Mouse (Mus musculus) NIH3T3 (cell line): Measurements from ENCODE around the gene Tnk2.
A peak's percentile ranks its signal among the peaks of the same experiment; 100 is the strongest.

ENCODE experiments used
- DNase-seq: peaks from one replicate; pipeline ENCODE4 v3.0.0-alpha.2; 2012; ENCODE audit warnings: low read depth

The Tnk2 gene

DNA sequence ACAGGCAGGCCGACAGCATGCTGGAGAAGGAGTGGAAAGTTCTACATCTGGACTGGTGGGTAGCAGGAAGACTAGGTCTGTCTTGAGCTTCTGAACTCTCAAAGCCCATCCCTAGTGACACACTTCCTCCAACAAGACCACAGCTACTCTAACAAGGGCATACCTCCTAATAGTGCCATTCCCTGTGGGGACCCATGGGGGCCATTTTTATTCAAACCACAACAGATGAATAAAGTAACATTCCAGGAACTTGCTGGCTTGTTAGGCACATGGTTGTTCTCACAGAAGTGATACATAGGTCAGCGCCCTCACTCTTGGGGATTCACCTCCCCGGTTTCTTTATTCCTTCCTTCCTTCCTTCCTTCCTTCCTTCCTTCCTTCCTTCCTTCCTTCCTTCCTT, 7.3 kb upstream of the Tnk2 start:
- DNase-seq, result no peak

GRCm38 (mm10) chr16:32636871-32637521, 6.7 kb upstream of the Tnk2 start:
- no peak for DNase-seq

DNA sequence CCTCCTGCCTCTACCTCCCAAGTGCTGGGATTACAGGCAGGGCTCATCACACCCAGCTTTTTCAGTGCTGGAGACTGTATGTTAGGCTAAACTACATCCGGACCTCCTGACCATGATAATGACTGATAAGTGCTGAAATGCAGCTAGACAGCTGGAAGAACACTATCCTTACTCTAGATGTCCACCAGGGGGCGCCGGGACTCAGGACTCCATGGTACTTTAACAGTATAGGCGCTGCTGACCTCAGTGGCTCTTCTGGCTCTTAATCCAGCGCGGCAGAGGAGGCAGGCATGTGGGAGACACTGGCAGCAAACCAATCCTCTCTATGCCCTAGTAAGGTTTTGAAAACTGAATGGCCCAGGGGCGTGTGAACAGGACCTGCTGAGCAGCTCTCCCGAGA, 5.2 kb upstream of the Tnk2 start:
- DNase-seq, result peak; percentile 97

DNA sequence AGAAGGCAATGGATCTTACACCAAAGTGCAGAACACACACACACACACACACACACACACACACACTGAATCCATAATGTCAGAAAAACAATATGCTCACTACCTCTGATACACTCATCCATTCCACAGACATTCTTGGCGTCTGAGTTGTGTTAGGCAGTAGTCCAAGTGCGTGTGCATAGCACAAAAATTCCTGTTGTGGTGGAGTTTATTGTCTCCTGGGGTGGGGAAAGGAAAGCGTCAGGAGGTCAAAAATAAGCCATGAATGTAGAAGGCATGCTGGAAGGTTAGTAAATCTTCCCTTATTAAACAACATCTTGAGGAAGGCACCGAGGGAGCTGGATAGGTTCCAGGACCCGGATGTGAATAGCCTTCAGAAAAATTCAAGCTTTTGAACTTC, 3.6 kb upstream of the Tnk2 start:
- peak; percentile 96 for DNase-seq

GRCm38 (mm10) chr16:32640683-32641082, 3.0 kb upstream of the Tnk2 start:
- DNase-seq, result peak; percentile 57

DNA sequence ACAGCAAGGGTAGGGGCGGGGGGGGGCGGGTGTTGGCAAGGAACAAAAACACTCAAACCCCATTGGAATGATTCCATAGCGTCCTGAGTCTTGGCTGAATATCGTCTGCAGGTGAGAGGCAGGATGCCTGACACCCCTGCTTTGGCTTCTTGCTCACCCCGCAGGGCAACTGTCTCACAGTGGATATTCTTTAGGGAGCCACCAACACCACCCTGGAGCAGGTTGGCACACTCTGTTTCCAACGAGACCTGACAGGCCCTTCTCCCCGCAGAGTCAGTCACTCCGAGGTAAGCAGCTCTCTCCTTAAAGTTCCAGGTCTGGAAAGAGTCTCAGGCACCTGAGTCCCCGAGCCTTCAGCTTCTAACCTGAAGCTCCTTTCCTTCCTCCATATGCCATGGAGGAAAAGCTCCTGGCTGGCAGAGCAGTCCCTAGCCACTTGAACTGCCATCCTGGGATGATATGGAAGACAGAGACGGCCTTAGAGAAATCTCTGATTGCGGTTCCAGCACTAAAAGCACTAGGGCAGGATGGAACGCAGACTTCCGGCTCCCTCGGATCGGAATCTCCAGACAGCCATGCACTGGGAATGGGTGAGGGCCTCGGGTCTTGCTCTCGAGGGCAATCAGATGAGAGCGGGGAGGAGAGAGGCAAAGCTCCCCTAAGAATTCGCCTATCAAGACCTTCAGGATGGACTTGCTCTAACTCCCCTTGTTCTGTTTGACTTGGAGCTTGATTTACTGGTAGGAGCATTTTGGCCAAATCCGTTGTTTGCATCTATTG, 2.0 kb upstream of the Tnk2 start:
- no peak for DNase-seq

DNA sequence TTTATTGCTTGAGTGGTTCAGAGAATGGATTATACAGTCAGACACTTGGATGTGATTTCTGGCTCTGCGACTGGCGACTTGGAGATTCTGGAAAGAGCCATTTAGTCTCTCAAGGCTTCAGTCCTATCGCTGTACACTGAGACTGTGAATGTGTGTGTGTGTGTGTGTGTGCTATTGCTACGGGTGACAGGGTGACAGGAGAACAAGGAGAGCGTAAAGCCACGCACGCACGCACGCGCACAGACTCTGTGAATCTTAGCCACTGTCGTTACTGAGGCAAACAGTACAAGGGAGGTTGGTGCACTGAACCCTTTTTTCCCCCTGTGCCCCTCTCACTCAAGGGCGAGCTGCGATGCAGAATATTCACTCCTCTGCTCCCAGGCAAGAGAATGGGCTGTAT, 1.4 kb upstream of the Tnk2 start:
- no peak for DNase-seq

- peak; percentile 70 for DNase-seq
Observed at GRCm38 (mm10) chr16:32644069-32644800, 561 bp downstream of the Tnk2 start.

DNA sequence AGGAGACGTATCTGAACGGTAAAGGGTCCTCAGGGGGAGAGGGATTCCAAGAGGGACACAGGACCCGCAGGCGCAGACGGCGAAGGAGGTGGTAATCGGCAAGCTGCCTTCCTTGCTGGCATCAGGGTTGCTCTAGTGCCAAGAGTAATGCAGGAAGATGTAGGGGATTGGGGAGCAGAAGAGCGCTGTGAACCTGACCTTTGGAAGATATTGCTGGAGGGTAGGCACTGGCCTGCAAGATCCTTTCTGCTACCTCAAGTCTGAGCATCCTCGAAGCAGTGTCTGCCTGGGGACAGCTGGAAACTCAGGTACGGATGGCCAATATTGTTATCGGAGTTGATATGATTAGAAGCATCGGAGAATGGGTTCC, 1.1 kb downstream of the Tnk2 start:
- DNase-seq, result peak; percentile 46

DNA sequence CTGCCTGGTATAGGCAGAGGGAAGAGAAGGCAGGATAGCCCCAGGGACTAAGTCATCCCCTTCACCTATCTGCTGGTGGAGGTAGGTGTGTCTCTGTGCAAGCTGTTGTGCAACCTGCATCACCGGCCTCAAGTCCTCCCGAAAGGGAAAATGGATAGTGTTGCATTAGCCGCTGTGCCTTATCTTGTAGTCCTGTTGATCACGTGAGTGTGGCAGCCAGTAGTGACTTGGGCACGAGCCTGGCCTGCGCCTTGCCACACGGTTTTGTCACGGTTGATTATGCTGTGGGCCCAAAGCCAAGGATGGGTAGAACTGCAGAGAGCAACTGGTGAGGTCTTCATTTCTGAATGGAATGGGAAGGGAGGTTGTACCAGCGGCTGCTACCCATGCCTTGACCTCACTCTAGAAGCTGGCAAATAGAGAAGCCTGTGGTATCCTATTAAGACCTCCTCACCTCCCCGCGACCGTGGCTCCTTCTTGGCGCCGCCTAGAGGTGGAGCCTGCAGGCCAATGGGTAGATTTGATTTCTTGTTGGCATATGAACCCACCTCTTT, 1.8 kb downstream of the Tnk2 start:
- peak; percentile 67 for DNase-seq

GRCm38 (mm10) chr16:32646014-32646413, 2.3 kb downstream of the Tnk2 start:
- no peak for DNase-seq

GRCm38 (mm10) chr16:32647712-32648111, 4.0 kb downstream of the Tnk2 start:
- DNase-seq, result no peak

DNA sequence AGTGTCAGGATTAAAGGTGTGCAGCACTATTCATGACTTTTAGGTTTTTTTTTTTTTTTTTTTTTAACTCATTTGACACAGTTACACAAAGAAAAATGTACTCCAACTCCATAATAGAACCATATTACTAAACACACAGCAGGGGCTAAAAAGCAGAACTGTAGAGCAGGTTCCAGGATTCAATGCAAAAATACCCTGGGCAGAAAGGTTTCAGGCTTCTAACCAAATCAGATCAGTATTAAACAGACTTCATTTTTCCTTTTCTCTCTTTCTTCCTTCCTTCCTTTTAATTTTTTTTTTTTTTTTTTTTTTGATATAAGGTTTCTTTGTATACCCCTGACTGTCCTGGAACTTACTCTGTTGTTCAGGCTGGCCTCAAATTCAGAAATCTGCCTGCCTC, 6.8 kb downstream of the Tnk2 start:
- no peak for DNase-seq

GRCm38 (mm10) chr16:32650974-32651618, 7.4 kb downstream of the Tnk2 start:
- DNase-seq, result no peak

DNA sequence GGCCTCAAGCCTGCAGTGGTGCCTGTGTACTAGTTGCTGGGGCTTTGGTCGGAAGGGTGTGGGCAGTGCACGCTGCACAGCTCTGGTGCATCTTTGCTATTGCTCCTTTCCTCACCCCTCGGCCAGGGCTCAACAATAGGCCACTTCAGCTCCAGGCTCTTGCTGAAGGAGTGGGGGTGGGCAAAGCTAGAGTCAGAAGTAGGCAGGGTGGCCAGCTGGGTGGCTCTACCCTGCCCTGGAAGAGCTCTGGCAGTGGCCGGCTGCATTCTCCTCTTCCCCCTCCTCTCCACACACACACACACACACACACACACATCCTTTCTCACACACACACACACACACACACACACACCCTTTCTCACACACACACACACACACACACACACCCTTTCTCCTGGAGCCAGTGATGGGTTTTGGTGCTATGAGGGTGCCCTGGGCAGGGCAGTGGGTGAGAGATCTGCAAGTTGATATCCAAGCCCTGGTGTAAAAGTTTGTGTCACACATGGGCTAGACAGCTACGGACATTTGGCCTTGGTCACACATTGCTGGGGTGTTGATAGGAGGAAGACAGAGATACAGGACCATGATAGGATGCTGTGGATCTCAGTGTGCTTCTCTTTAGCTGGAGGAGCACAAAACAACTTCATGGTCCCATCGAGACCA, 10.5 kb downstream of the Tnk2 start:
- no peak for DNase-seq

GRCm38 (mm10) chr16:32655534-32655933, 11.9 kb downstream of the Tnk2 start:
- DNase-seq, result no peak

DNA sequence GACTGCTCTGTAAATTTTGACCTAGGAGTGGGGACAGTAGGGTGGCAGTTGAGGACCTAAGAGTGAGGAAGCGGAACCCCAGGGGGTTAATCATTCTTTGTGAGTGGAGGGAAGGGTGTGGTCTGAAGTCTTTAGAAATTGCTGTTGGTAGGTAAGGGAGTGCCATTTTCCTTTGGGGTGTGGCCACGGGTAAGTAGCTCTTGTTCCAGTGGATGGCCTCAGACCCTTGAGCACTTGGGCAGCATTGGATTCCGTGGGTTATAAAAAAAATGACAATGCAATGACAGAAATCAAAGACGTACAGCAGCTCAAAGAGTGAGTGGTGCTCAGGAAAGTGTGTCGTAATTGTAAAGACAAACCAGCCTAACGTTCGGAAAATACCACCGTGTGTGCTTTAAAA, 12.6 kb downstream of the Tnk2 start:
- no peak for DNase-seq

DNA sequence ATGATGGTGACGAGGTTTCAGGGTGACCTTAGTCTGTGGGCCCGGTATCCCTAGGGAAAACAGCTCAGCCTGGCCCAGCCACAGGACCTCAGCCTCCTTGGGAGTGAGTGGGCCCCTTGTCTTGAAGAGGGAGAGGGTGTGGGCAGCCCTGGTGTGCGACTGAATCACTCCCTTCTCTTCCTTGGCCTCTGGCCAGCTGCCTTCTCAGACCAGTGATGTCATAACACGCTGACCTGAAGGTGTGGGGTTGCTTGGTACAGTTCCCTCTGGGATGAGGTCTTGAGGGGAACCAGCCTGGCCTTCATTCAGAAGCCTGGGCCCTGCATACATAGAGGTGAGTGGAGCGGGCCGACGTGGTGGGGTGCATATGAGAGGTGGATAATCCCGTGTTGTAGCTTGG, 13.1 kb downstream of the Tnk2 start:
- peak; percentile 91 for DNase-seq

- peak; percentile 66 for DNase-seq
Observed at GRCm38 (mm10) chr16:32657498-32658250, 14.0 kb downstream of the Tnk2 start.

GRCm38 (mm10) chr16:32658743-32659171, 15.1 kb downstream of the Tnk2 start:
- DNase-seq, result peak; percentile 60

GRCm38 (mm10) chr16:32659385-32659784, 15.7 kb downstream of the Tnk2 start:
- DNase-seq, result peak; percentile 94
